Mouse (Mus musculus) heart, embryonic 15.5 days (tissue): ENCODE results near the gene Fam181a. TPM values are rescaled to one million over a fixed set of nuclear protein-coding genes. Genes with fewer than 3 reads are reported as not detected.

Experiments
- ATAC-seq: fragments of 200-750 bp; cut with Nextera tagmentation; replicated peaks from 2 replicates; pipeline ENCODE4 v1.8.0; 2017; ENCODE audit warnings: low read depth, moderate TSS enrichment; ENCODE audit not compliant: insufficient number of reproducible peaks, insufficient read depth, low FRiP score
- H3K27ac ChIP-seq: fragments of 300-500 bp; sonication (generic); 2 replicates; pipeline ENCODE4 v1.5.1; 2015; ENCODE audit warnings: mild to moderate bottlenecking, inconsistent platforms
- H3K27me3 ChIP-seq: fragments of 300-500 bp; sonication (generic); 2 replicates; pipeline ENCODE4 v1.6.1; 2015; ENCODE audit warnings: inconsistent platforms
- H3K36me3 ChIP-seq: fragments of 300-500 bp; sonication (generic); 2 replicates; pipeline ENCODE4 v1.6.1; 2015; ENCODE audit warnings: mild to moderate bottlenecking, inconsistent platforms
- H3K4me1 ChIP-seq: fragments of 300-500 bp; sonication (generic); replicated peaks from 2 replicates; pipeline ENCODE4 v1.6.1; 2015; ENCODE audit warnings: inconsistent platforms
- H3K4me2 ChIP-seq: fragments of 300-500 bp; sonication (generic); 2 replicates; pipeline ENCODE4 v1.6.1; 2015; ENCODE audit warnings: inconsistent platforms, mild to moderate bottlenecking, moderate library complexity
- H3K4me3 ChIP-seq: fragments of 300-500 bp; sonication (generic); 2 replicates; pipeline ENCODE4 v1.5.1; 2015; ENCODE audit warnings: mild to moderate bottlenecking, inconsistent platforms
- H3K9ac ChIP-seq: fragments of 300-500 bp; sonication (generic); 2 replicates; pipeline ENCODE4 v1.6.1; 2015; ENCODE audit warnings: mild to moderate bottlenecking, inconsistent platforms
- H3K9me3 ChIP-seq: fragments of 300-500 bp; sonication (generic); replicated peaks from 2 replicates; pipeline ENCODE4 v1.6.1; 2016; ENCODE audit warnings: inconsistent platforms
- WGBS: fragments of 180-500 bp; shearing (Covaris S2); methylation state at CpG from one replicate; pipeline ENCODE4 v1.1.7; 2015; ENCODE audit warnings: mixed read lengths; 5-methylcytosine and 5-hydroxymethylcytosine counted together
- polyA plus RNA-seq: library from polyadenylated mRNA; unstranded; fragments of >200 nt; fragmentation: Nextera tagmentation; extraction: Ambion mirVana; gene quantifications from 2 replicates; pipeline ENCODE4 v1.2.1, GENCODE M21; 2015

The Fam181a gene
- polyA plus RNA-seq = not detected in 2 replicates

DNA sequence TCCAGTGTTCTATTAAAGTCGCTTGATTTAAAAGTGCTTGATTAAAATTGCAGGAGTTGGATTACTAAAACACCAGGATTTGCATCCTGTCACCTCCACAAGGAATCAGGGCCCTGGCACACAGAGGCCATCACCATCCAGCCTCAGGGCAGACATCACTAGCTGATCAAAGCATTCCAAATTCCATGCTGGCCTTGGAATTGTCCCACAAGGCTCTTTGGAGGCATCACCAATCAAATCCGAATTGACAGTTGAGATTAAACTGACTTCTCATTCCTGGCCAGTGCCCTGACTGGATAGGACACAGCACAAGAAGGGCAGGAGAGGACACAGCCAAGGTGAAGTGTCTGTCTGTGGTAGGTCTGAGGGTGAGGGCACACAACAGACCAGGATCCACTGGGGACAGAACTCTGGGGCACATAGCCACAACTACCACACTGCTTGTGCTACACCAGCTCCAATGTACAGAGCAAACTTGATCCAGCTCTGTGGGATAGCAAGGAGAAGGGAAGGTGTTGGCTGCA is at the start of gene Fam181a:
Fam181a (plus strand) TSS at position 232 of the 524 bp plus-strand sequence.
- no peaks in the 10 kb centered on the region for H3K9me3 ChIP-seq
- H3K4me2 ChIP-seq = no peak within 1 kb of the TSS
- H3K9ac ChIP-seq = no peak within 1 kb of the TSS
- no peak for ATAC-seq
- peaks cover 26% of the 10 kb centered on the region for H3K27me3 ChIP-seq
- WGBS = 57% methylated on average over 2 of the region's 2 CpGs
- no peaks in the 10 kb centered on the region for H3K36me3 ChIP-seq
- H3K27ac ChIP-seq = no peak within 1 kb of the TSS
- H3K4me1 ChIP-seq = peaks cover 14% of the 10 kb centered on the region
- no peak within 1 kb of the TSS for H3K4me3 ChIP-seq

GRCm38 (mm10) chr12:103262017-103262865 is 48.5 kb upstream of the Fam181a start:
- no peak for ATAC-seq
- H3K9me3 ChIP-seq = no peaks in the 10 kb centered on the region
- H3K4me3 ChIP-seq = no peak overlapping the region
- no peaks in the 10 kb centered on the region for H3K4me1 ChIP-seq
- no peaks in the 10 kb centered on the region for H3K36me3 ChIP-seq
- WGBS = 59% methylated on average over 13 of the region's 13 CpGs
- H3K27me3 ChIP-seq = no peaks in the 10 kb centered on the region; the same call in 1 of the 2 replicates
- no peak overlapping the region for H3K9ac ChIP-seq
- H3K27ac ChIP-seq = no peak overlapping the region
- H3K4me2 ChIP-seq = no peak overlapping the region

DNA sequence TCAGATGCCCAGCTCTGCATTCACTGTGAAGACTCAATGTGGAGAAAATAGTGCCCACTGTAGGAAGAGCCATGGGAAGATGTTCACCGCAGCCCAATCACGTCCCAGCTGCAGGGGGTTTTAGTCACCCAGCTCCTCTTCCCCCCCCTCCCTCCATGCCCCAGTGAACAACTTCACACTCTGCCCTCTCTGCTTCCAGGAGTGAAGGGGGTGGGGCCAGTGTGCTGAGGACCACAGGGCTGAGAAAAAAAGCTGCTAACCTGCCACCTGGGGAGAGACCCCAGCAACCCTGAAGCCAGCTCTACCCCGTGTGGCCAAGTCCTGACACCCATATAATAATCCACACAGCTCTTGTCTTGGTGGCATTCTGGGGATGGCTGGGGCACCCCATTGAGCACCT is 44.2 kb upstream of the Fam181a start:
- H3K4me3 ChIP-seq = no peak overlapping the region
- no peak overlapping the region for H3K4me2 ChIP-seq
- ATAC-seq = no peak
- H3K9me3 ChIP-seq = no peaks in the 10 kb centered on the region
- H3K9ac ChIP-seq = no peak overlapping the region
- H3K27ac ChIP-seq = no peak overlapping the region
- 18% methylated on average over 3 of the region's 3 CpGs for WGBS
- H3K36me3 ChIP-seq = no peaks in the 10 kb centered on the region
- no peaks in the 10 kb centered on the region; the same call in 1 of the 2 replicates for H3K27me3 ChIP-seq
- H3K4me1 ChIP-seq = no peaks in the 10 kb centered on the region

- H3K9ac ChIP-seq = no peak overlapping the region
- H3K4me2 ChIP-seq = no peak overlapping the region
- no peaks in the 10 kb centered on the region for H3K4me1 ChIP-seq
- H3K9me3 ChIP-seq = no peaks in the 10 kb centered on the region
- no peak for ATAC-seq
- 77% methylated on average over 3 of the region's 3 CpGs for WGBS
- no peak overlapping the region for H3K27ac ChIP-seq
- no peaks in the 10 kb centered on the region for H3K36me3 ChIP-seq
- no peak overlapping the region for H3K4me3 ChIP-seq
- H3K27me3 ChIP-seq = no peaks in the 10 kb centered on the region
These were observed 38.6 kb upstream of the Fam181a start for GRCm38 (mm10) chr12:103272176-103272575.

GRCm38 (mm10) chr12:103273051-103273450 is 37.7 kb upstream of the Fam181a start:
- 61% methylated on average over 6 of the region's 6 CpGs for WGBS

GRCm38 (mm10) chr12:103273732-103274131 is 37.0 kb upstream of the Fam181a start:
- H3K4me3 ChIP-seq = no peak overlapping the region
- no peaks in the 10 kb centered on the region for H3K36me3 ChIP-seq
- H3K4me2 ChIP-seq = no peak overlapping the region
- H3K9ac ChIP-seq = no peak overlapping the region
- 82% methylated on average over 2 of the region's 2 CpGs for WGBS
- H3K9me3 ChIP-seq = no peaks in the 10 kb centered on the region
- ATAC-seq = no peak
- no peak overlapping the region for H3K27ac ChIP-seq
- H3K4me1 ChIP-seq = no peaks in the 10 kb centered on the region
- H3K27me3 ChIP-seq = no peaks in the 10 kb centered on the region

More at GRCm38 (mm10) chr12:103273051-103273450, 37.7 kb upstream of the Fam181a start:
- Histone ChIP-seq H3K9me3 (no peaks in the 10 kb centered on the region), H3K4me2 (no peak overlapping the region), H3K4me1 (no peaks in the 10 kb centered on the region), H3K27ac (no peak overlapping the region), H3K27me3 (no peaks in the 10 kb centered on the region), H3K4me3 (no peak overlapping the region), H3K9ac (no peak overlapping the region), H3K36me3 (no peaks in the 10 kb centered on the region)
- ATAC-seq = no peak

DNA sequence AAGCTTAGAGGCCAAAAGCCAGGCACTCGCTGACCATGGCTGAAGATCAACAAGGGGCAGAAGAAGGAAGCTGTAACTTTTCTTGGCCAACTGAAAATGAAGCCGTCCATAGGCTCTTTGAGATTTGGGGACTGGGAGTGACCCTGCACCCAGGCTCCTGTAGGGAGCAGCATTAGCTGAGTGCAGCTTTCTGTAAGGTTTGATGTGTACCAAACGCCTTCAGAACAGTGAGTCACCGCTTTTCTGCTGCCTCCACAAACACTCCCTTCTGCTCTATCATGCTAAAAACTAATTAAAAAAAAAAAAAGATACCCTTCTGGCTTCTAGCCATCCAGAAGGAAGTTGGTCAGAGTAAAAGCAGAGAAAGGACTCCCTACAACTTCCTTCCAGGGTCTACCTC is 34.4 kb upstream of the Fam181a start:
- H3K9me3 ChIP-seq = no peaks in the 10 kb centered on the region
- no peaks in the 10 kb centered on the region for H3K4me1 ChIP-seq
- ATAC-seq = no peak
- H3K27me3 ChIP-seq = no peaks in the 10 kb centered on the region
- H3K27ac ChIP-seq = no peak overlapping the region
- H3K4me2 ChIP-seq = no peak overlapping the region
- H3K9ac ChIP-seq = no peak overlapping the region
- H3K36me3 ChIP-seq = no peaks in the 10 kb centered on the region
- H3K4me3 ChIP-seq = no peak overlapping the region
- 64% methylated on average over 4 of the region's 4 CpGs for WGBS

- Histone ChIP-seq H3K27ac (no peak overlapping the region), H3K4me3 (no peak overlapping the region), H3K4me2 (no peak overlapping the region), H3K4me1 (no peaks in the 10 kb centered on the region; the same call in 1 of the 2 replicates), H3K9ac (no peak overlapping the region), H3K36me3 (no peaks in the 10 kb centered on the region), H3K27me3 (0 out of 2 replicates have a peak, but pooled peaks cover 2% of the 10 kb centered on the region), H3K9me3 (no peaks in the 10 kb centered on the region)
- no peak for ATAC-seq
- 39% methylated on average over 2 of the region's 2 CpGs for WGBS
These were observed 29.3 kb upstream of the Fam181a start for GRCm38 (mm10) chr12:103281491-103281890.

DNA sequence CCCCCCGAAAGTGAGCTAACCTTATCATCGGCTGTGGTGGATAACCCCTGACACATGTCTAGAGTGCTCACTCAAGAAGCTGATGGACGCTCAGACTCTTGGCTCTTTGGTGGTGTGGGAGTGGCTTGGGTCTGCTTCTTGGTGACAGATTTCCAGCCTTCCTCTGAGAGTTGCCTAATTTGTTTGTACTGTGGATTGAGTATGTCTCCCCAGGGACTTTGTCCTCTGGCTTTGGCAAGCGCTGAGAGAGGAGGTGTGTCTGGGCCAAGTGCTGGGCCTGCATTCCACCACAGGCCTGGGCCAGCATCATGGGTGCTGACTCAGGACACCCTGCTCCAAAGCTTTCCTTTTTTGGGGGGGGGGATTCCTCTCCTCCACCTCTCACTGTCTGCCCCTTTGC is 28.9 kb upstream of the Fam181a start:
- Histone ChIP-seq H3K9me3 (no peaks in the 10 kb centered on the region), H3K36me3 (no peaks in the 10 kb centered on the region), H3K27ac (no peak overlapping the region), H3K9ac (no peak overlapping the region), H3K4me2 (no peak overlapping the region), H3K27me3 (0 out of 2 replicates have a peak, but pooled peaks cover 2% of the 10 kb centered on the region), H3K4me3 (no peak overlapping the region), H3K4me1 (no peaks in the 10 kb centered on the region; the same call in 1 of the 2 replicates)
- ATAC-seq = no peak
- WGBS = 39% methylated on average over 4 of the region's 4 CpGs

DNA sequence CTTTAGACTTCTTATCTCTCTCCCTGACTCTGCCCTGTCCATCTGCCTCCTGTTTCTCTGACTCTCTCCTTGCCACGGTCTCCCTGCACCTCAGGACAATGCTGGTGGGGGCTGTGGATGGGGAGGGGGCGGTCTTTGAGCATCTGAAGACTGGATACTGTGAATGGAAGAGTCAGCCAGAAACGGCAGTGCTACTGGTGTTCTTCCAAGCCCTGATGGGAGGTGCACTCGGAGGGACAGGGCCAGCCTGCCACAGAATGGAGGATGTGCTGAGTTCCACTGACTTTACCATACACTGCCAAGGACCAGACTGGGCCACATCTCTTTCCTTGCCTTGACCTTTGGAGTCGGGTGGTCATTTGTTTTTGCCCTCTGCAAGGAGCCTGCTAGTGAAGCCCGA is 27.8 kb upstream of the Fam181a start:
- Histone ChIP-seq H3K36me3 (no peaks in the 10 kb centered on the region), H3K4me1 (no peaks in the 10 kb centered on the region; the same call in 1 of the 2 replicates), H3K4me3 (no peak overlapping the region), H3K9me3 (no peaks in the 10 kb centered on the region), H3K27me3 (0 out of 2 replicates have a peak, but pooled peaks cover 2% of the 10 kb centered on the region), H3K9ac (no peak overlapping the region), H3K27ac (no peak overlapping the region), H3K4me2 (no peak overlapping the region)
- WGBS = 58% methylated on average over 6 of the region's 6 CpGs
- ATAC-seq = no peak

DNA sequence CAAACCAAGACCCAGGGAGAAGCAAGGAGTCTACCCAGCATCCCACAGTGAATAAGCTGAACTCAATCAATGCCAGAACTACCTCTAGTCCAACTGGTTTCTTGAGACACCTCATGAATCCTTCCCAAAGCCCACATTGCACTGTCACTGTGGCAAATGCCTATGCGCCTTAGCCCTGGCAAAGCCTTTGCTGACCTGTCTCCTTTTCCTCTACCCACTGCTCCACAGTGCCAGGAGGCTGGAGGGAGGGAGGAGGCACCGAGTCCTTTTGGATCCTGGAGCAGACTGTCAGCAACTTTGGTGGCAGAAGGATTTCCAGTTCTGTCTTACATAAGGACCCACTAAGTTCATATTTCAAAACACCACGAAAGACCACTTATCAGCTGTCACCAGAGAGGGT is 27.4 kb upstream of the Fam181a start:
- ATAC-seq = no peak
- H3K4me2 ChIP-seq = no peak overlapping the region
- no peak overlapping the region for H3K9ac ChIP-seq
- WGBS = 59% methylated on average over 3 of the region's 3 CpGs
- H3K36me3 ChIP-seq = no peaks in the 10 kb centered on the region
- H3K4me3 ChIP-seq = no peak overlapping the region
- 0 out of 2 replicates have a peak, but pooled peaks cover 2% of the 10 kb centered on the region for H3K27me3 ChIP-seq
- H3K4me1 ChIP-seq = no peaks in the 10 kb centered on the region; the same call in 1 of the 2 replicates
- no peak overlapping the region for H3K27ac ChIP-seq
- no peaks in the 10 kb centered on the region for H3K9me3 ChIP-seq
